Mouse (Mus musculus) adrenal gland (tissue): Measurements from ENCODE around the gene Stt3b.

Experiments
- intact Hi-C: fragments of 180-260 bp; cut with DNase I; formaldehyde crosslinking; loops from one replicate; pipeline ENCODE4 v1.15.1; 2025

Stt3b gene

GRCm38 (mm10) chr9:115215830-115216701 is 94.2 kb downstream of the Stt3b start:
- intact Hi-C loops = no loop called here

GRCm38 (mm10) chr9:115214572-115215571 is 95.3 kb downstream of the Stt3b start:
- intact Hi-C loops = no loop called here

- intact Hi-C loops = no loop called here
Measured at GRCm38 (mm10) chr9:115213755-115214264, 96.4 kb downstream of the Stt3b start.

- intact Hi-C loops = no loop called here
Measured at GRCm38 (mm10) chr9:115210535-115210934, 99.7 kb downstream of the Stt3b start.

GRCm38 (mm10) chr9:115209737-115210136 is 100.5 kb downstream of the Stt3b start:
- intact Hi-C loops = no loop called here

GRCm38 (mm10) chr9:115206219-115206618 is 104.0 kb downstream of the Stt3b start:
- intact Hi-C loops = no loop called here

- intact Hi-C loops = no loop called here
Measured at GRCm38 (mm10) chr9:115205491-115205890, 104.7 kb downstream of the Stt3b start.

GRCm38 (mm10) chr9:115203136-115203535 is 107.1 kb downstream of the Stt3b start:
- intact Hi-C loops = no loop called here

GRCm38 (mm10) chr9:115201264-115201663 is 109.0 kb downstream of the Stt3b start:
- intact Hi-C loops = no loop called here

- intact Hi-C loops = no loop called here
Measured at GRCm38 (mm10) chr9:115200166-115200862, 109.9 kb downstream of the Stt3b start.

- intact Hi-C loops = no loop called here
Measured at GRCm38 (mm10) chr9:115197082-115197481, 113.1 kb downstream of the Stt3b start.

GRCm38 (mm10) chr9:115192890-115193289 is 117.3 kb downstream of the Stt3b start:
- intact Hi-C loops = no loop called here
